Mouse (Mus musculus): ENCODE data around the gene Bet1l.

DNA sequence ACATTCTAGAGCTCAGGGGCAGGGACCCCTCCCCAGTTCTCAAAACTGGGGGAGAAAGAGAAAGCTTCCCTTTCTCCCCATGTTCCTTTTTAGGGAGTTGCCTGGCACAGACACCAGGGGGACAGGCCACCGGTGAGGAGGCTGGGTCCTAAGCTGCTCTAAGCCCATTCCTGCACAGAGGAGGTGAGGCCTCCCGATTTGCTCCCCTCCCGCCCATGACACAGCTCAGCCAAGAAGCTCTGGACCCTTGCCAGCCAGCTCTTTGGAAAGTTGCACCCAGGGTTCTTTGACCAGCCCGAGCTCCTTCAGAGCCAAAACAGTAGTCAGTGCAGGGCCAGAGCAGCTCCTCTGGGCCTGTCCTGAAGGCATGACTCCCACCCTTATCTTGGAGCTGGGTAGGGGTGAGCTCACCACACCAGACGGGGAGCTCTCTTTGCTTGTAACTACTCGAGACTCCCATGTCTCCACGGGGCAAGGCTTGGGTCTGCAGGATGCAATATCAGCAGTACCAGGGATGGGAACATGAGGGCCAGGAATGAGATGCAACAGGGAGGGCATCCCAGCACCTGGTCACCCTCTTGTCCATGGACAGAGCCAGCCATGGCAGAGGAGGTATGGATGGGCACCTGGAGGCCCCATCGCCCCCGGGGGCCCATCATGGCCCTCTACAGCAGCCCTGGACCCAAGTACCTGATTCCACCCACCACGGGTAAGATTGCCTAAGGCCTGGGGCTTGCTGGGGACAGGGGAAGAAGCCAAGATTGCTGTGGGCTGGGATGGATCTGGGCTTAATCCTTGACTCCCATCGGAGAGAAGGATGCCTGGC, 9.4 kb downstream of the Bet1l start, which contains the start of gene Odf3:
- no peak for TF ChIP-seq HCFC1 (IDR thresholded peaks at IDR 0.05; ENCODE audit: low read depth, low read length)
- TF ChIP-seq ETS1 (conservative IDR thresholded peaks at IDR 0.05; ENCODE audit: low read depth, low read length), result no peak
- TF ChIP-seq POLR2A (IDR thresholded peaks at IDR 0.05; ENCODE audit: low read depth, low read length), result no peak
- TF ChIP-seq PAX5 (IDR thresholded peaks at IDR 0.05; ENCODE audit: low read length), result no peak
- TF ChIP-seq CTCF (conservative IDR thresholded peaks at IDR 0.05 in 1 of 2, IDR thresholded peaks at IDR 0.05 in 1 of 2; ENCODE audit: low read depth in 2 of 2, low read length in 2 of 2), result no peak
- TF ChIP-seq USF1 (IDR thresholded peaks at IDR 0.05; ENCODE audit: low read depth, low read length), result no peak
- TF ChIP-seq ZNF384 (IDR thresholded peaks at IDR 0.05; ENCODE audit: low read depth, low read length), result no peak
- no peak for TF ChIP-seq CHD2 (IDR thresholded peaks at IDR 0.05; ENCODE audit: low read length)
- no peak for TF ChIP-seq ZC3H11A (IDR thresholded peaks at IDR 0.05; ENCODE audit: low read depth, low read length)

Data from CH12.LX (cell line).